Mouse (Mus musculus) lung, embryonic 16.5 days (tissue): Measurements from ENCODE around the gene Smtnl1. TPM values are rescaled to one million over a fixed set of nuclear protein-coding genes. Genes with fewer than 3 reads are reported as not detected.

Experiments
- ATAC-seq: fragments of 200-750 bp; cut with Nextera tagmentation; 2 replicates; pipeline ENCODE4 v1.8.0; 2017; ENCODE audit warnings: low read depth, mild to moderate bottlenecking, moderate library complexity
- H3K27ac ChIP-seq: fragments of 300-500 bp; sonication (generic); 2 replicates; pipeline ENCODE4 v1.5.1; 2014; ENCODE audit warnings: mild to moderate bottlenecking, control low read depth, low read length
- H3K27me3 ChIP-seq: fragments of 300-500 bp; sonication (generic); 2 replicates; pipeline ENCODE4 v1.6.1; 2014; ENCODE audit warnings: low read depth, low read length, mixed read lengths; ENCODE audit not compliant: control insufficient read depth, insufficient read depth
- H3K36me3 ChIP-seq: fragments of 300-500 bp; sonication (generic); 2 replicates; pipeline ENCODE4 v1.6.1; 2014; ENCODE audit warnings: low read length; ENCODE audit not compliant: control insufficient read depth, insufficient read depth
- H3K4me1 ChIP-seq: fragments of 300-500 bp; sonication (generic); replicated peaks from 2 replicates; pipeline ENCODE4 v1.6.1; 2014; ENCODE audit warnings: low read length, mixed read lengths; ENCODE audit not compliant: control insufficient read depth, insufficient read depth
- H3K4me2 ChIP-seq: fragments of 300-500 bp; sonication (generic); 2 replicates; pipeline ENCODE4 v1.6.1; 2014; ENCODE audit warnings: low read depth, low read length, control low read depth
- H3K4me3 ChIP-seq: fragments of 300-500 bp; sonication (generic); 2 replicates; pipeline ENCODE4 v1.5.1; 2014; ENCODE audit warnings: mild to moderate bottlenecking, low read length, control low read depth
- H3K9ac ChIP-seq: fragments of 300-500 bp; sonication (generic); 2 replicates; pipeline ENCODE4 v1.6.1; 2014; ENCODE audit warnings: low read length, control low read depth
- H3K9me3 ChIP-seq: fragments of 300-500 bp; sonication (generic); 2 replicates; pipeline ENCODE4 v1.6.1; 2016; ENCODE audit warnings: low read length; ENCODE audit not compliant: control insufficient read depth
- WGBS: fragments of 180-500 bp; shearing (Covaris S2); extraction: QIAGEN DNeasy Blood & Tissue Kit; methylation state at CpG from one replicate; pipeline ENCODE4 v1.1.7; 2014; 5-methylcytosine and 5-hydroxymethylcytosine counted together
- polyA plus RNA-seq: library from polyadenylated mRNA; unstranded; fragments of >200 nt; fragmentation: Nextera tagmentation; extraction: Ambion mirVana; gene quantifications from 2 replicates; pipeline ENCODE4 v1.2.1, GENCODE M21; 2015

The Smtnl1 gene
- polyA plus RNA-seq, 1 experiment from 2014 or later, result 0.77 TPM

DNA sequence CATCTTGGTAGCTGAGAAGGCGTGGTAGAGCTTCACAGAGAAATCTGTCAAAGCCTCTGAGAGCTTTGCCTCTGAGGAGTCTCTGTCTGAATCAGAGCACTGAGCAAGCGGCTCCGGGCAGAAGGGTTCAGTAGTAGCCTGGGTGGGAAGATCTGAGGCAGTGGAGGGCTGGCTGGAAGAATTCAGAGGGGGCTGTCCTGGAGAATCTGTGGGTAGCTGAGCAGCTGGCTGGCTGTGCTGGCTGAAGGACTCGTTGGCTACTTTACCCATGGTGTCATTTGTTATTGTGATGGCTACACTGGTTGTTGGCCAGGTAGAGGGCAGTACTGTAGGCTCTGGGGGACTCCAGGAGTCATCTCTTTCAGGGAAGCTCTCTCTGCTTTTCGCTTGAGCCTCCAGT is 49.3 kb downstream of the Smtnl1 start:
- H3K9ac ChIP-seq, result no peak overlapping the region
- no peaks in the 10 kb centered on the region for H3K9me3 ChIP-seq
- no peak overlapping the region for H3K27ac ChIP-seq
- H3K4me1 ChIP-seq, result peaks cover 5% of the 10 kb centered on the region; the same call in 1 of the 2 replicates
- no peak for ATAC-seq
- WGBS, result 72% methylated on average over 5 of the region's 5 CpGs
- H3K36me3 ChIP-seq, result 0 out of 2 replicates have a peak, but pooled peaks cover 2% of the 10 kb centered on the region
- peak overlapping the region; percentile 46; the same call in 1 of the 2 replicates for H3K4me2 ChIP-seq
- peak overlapping the region; percentile 9; the same call in 1 of the 2 replicates for H3K4me3 ChIP-seq
- H3K27me3 ChIP-seq, result no peaks in the 10 kb centered on the region

- Histone ChIP-seq H3K36me3 (0 out of 2 replicates have a peak, but pooled peaks cover 2% of the 10 kb centered on the region), H3K4me1 (peaks cover 5% of the 10 kb centered on the region; the same call in 1 of the 2 replicates), H3K27me3 (no peaks in the 10 kb centered on the region), H3K4me3 (no peak overlapping the region), H3K27ac (no peak overlapping the region), H3K4me2 (no peak overlapping the region), H3K9me3 (no peaks in the 10 kb centered on the region), H3K9ac (no peak overlapping the region)
- WGBS, result 88% methylated on average over 4 of the region's 4 CpGs
- no peak for ATAC-seq
These were observed 50.0 kb downstream of the Smtnl1 start for GRCm38 (mm10) chr2:84772454-84772853.

DNA sequence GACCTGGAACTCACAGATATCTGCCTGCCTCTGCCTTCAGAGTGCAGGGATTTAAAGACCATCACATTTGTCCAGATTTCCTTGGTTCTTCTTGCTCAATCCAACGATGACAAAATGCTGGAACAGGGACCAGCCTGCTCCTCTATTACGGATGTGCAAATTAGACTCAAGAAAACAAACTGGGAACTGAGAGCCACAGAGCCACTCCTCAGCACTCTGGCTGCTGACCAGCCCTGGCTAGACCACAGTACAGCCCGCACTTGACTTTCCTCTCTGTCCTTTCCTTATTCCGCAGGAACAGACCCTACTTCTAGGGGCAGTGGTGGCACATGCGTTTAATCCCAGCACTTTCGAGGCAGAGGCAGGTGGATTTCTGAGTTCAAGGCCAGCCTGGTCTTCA is 52.0 kb downstream of the Smtnl1 start:
- 69% methylated on average over 6 of the region's 6 CpGs for WGBS
- Histone ChIP-seq H3K27ac (no peak overlapping the region), H3K4me1 (peaks cover 1% of the 10 kb centered on the region; the same call in 1 of the 2 replicates), H3K4me2 (no peak overlapping the region), H3K9me3 (no peaks in the 10 kb centered on the region), H3K9ac (no peak overlapping the region), H3K4me3 (no peak overlapping the region), H3K27me3 (no peaks in the 10 kb centered on the region), H3K36me3 (peaks cover 5% of the 10 kb centered on the region; the same call in 1 of the 2 replicates)
- ATAC-seq, result no peak

GRCm38 (mm10) chr2:84762818-84763217 is 59.6 kb downstream of the Smtnl1 start:
- H3K4me2 ChIP-seq, result no peak overlapping the region
- H3K9me3 ChIP-seq, result no peaks in the 10 kb centered on the region
- no peaks in the 10 kb centered on the region for H3K27me3 ChIP-seq
- no peak overlapping the region for H3K9ac ChIP-seq
- no peak overlapping the region for H3K27ac ChIP-seq
- H3K4me1 ChIP-seq, result no peaks in the 10 kb centered on the region
- ATAC-seq, result no peak
- H3K36me3 ChIP-seq, result peaks cover 3% of the 10 kb centered on the region; the same call in 1 of the 2 replicates
- no peak overlapping the region for H3K4me3 ChIP-seq
- WGBS, result 26% methylated on average over 1 of the region's 1 CpGs

DNA sequence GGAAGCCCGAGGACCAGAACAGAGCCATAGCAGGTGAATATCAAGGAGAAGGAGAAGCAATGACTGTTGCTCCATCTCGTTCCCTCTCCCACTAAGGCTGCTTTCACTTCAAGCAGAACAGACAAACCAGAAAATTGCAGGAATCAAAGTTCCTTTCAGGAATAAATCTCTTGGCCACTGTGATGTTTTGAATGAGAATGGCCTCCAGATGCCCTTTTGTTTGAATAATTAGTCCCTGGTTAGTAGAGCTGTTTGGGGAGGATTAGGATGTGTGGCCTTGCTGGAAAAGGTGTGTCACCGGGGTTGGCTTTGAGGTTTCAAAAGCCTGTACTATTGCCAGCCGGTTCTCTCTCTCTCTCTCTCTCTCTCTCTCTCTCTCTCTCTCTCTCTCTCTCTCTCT is 60.2 kb downstream of the Smtnl1 start:
- no peak overlapping the region for H3K4me2 ChIP-seq
- no peak overlapping the region for H3K4me3 ChIP-seq
- no peak overlapping the region for H3K27ac ChIP-seq
- no peak for ATAC-seq
- no peaks in the 10 kb centered on the region for H3K9me3 ChIP-seq
- H3K36me3 ChIP-seq, result peaks cover 2% of the 10 kb centered on the region; the same call in 1 of the 2 replicates
- no peaks in the 10 kb centered on the region for H3K27me3 ChIP-seq
- H3K4me1 ChIP-seq, result no peaks in the 10 kb centered on the region
- H3K9ac ChIP-seq, result no peak overlapping the region
- WGBS, result 60% methylated on average over 4 of the region's 4 CpGs

- Histone ChIP-seq H3K27me3 (no peaks in the 10 kb centered on the region), H3K36me3 (no peaks in the 10 kb centered on the region), H3K4me2 (no peak overlapping the region), H3K4me1 (no peaks in the 10 kb centered on the region), H3K27ac (no peak overlapping the region), H3K4me3 (no peak overlapping the region), H3K9me3 (no peaks in the 10 kb centered on the region), H3K9ac (no peak overlapping the region)
- ATAC-seq, result no peak
- WGBS, result 77% methylated on average over 1 of the region's 1 CpGs
These were observed 60.6 kb downstream of the Smtnl1 start for GRCm38 (mm10) chr2:84761840-84762239.

DNA sequence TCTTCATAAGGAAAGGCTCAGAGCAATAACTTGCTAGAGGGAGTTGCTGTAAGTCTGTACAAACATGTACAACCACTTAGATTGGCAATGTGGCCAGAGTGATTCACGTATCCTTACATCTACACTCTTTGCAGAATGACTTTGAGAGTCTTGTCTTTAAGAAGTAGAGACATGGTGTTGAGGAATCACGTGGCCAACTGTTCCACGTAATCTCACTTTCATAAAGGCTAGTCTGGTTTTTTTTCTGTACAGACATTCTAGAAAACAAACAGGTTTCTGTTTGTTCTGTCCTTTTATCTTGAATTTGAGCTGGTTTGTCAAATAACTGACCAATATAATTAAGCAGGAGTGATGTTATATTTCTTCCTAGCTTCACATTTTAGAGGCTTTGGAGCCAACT is 61.1 kb downstream of the Smtnl1 start:
- WGBS, result 63% methylated on average over 3 of the region's 3 CpGs
- H3K4me2 ChIP-seq, result no peak overlapping the region
- no peaks in the 10 kb centered on the region for H3K36me3 ChIP-seq
- no peaks in the 10 kb centered on the region for H3K9me3 ChIP-seq
- no peak for ATAC-seq
- no peak overlapping the region for H3K9ac ChIP-seq
- no peak overlapping the region for H3K4me3 ChIP-seq
- no peaks in the 10 kb centered on the region for H3K4me1 ChIP-seq
- H3K27me3 ChIP-seq, result no peaks in the 10 kb centered on the region
- no peak overlapping the region for H3K27ac ChIP-seq

Other genes starting within 250 kb of the Smtnl1 start
- gene Ctnnd1, start 171.9 kb downstream of the Smtnl1 start, polyA plus RNA-seq, result 64.3 and 68.4 TPM in 2 replicates
- gene Btbd18, start 163.6 kb downstream of the Smtnl1 start, polyA plus RNA-seq, result 0.18 and 0.35 TPM in 2 replicates
- 315 and 316 TPM in 2 replicates for gene Selenoh, start 151.9 kb downstream of the Smtnl1 start, polyA plus RNA-seq
- not detected in 2 replicates for gene Gm28635, start 144.6 kb downstream of the Smtnl1 start, polyA plus RNA-seq
- 34.6 and 38.0 TPM in 2 replicates for gene Med19, start 144.2 kb downstream of the Smtnl1 start, polyA plus RNA-seq
- gene Tmx2, start 143.5 kb downstream of the Smtnl1 start, polyA plus RNA-seq, result 115 and 117 TPM in 2 replicates
- 24.2 and 28.2 TPM in 2 replicates for gene Zdhhc5, start 107.5 kb downstream of the Smtnl1 start, polyA plus RNA-seq
- gene Clp1, start 95.3 kb downstream of the Smtnl1 start, polyA plus RNA-seq, result 28.3 and 28.6 TPM in 2 replicates
- 5.2 and 6.9 TPM in 2 replicates for gene Ypel4, start 88.6 kb downstream of the Smtnl1 start, polyA plus RNA-seq
- 7.1 and 7.4 TPM in 2 replicates for gene Gm19426, start 79.0 kb downstream of the Smtnl1 start, polyA plus RNA-seq
- 143 and 153 TPM in 2 replicates for gene Serping1, start 47.2 kb downstream of the Smtnl1 start, polyA plus RNA-seq
- gene Ube2l6, start 23.8 kb downstream of the Smtnl1 start, polyA plus RNA-seq, result 76.0 and 82.9 TPM in 2 replicates
- gene Timm10, start 4.3 kb upstream of the Smtnl1 start, polyA plus RNA-seq, result 36.9 and 39.3 TPM in 2 replicates
- gene Slc43a1, start 16.2 kb upstream of the Smtnl1 start, polyA plus RNA-seq, result 16.5 and 20.4 TPM in 2 replicates
- gene Rtn4rl2, start 64.1 kb upstream of the Smtnl1 start, polyA plus RNA-seq, result 0.16 and 0.31 TPM in 2 replicates
- 87.3 and 92.8 TPM in 2 replicates for gene Slc43a3, start 113.9 kb upstream of the Smtnl1 start, polyA plus RNA-seq
- 0.78 TPM in 1 of 2 replicates, not detected in the other for gene Prg2, start 157.8 kb upstream of the Smtnl1 start, polyA plus RNA-seq
- gene Prg3, start 165.6 kb upstream of the Smtnl1 start, polyA plus RNA-seq, result not detected in 2 replicates
- gene Ssrp1, start 214.6 kb upstream of the Smtnl1 start, polyA plus RNA-seq, result 260 and 271 TPM in 2 replicates
- 0.55 and 0.87 TPM in 2 replicates for gene P2rx3, start 214.8 kb upstream of the Smtnl1 start, polyA plus RNA-seq
- 56.5 and 65.8 TPM in 2 replicates for gene Tnks1bp1, start 225.4 kb upstream of the Smtnl1 start, polyA plus RNA-seq